Comparison of ENCODE assay signal across 10 mouse cellular contexts in the genomic region with DNA sequence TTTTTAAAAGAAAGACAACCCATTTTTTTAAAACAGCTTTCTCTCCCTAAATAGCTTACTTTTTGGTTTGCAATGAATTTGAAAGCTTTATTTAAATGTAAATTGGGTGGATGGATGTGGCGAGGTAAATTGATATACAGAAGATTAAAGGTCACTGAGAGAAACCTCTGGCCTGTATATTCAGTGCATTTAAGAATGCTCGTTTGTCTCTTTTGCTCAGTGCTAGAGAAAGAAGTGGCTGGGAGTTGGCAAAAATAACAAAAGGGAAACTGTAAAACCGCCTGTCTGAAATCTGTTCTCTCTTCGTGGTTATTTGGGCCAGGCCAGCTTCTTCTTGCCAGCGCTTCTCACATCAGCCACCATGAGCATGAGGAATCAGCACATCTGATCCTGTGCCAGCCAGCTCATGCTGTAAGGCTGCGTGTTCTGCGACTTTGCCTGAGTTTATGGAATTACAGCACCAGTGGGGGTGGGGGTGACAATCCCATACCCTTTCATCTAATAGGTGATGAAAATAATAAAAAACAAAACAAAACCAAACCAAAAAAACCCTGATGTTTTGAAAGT.
DNase-seq lines count a peak whose midpoint lies in the region; ATAC-seq lines count a peak whose summit lies in the region.
"Had no signal": no experiment of that assay in that cellular context is flagged by ENCODE, and none has a peak within 500 bp of the region (broad histone marks: within the 10 kb centered on the region; RNA-seq: fewer than 3 reads in every experiment).

No protein-coding gene starts in this region.

- no peaks in the 10 kb centered on the region for H3K36me3 ChIP-seq in kidney, embryonic 14.5 days (ENCODE audit: control insufficient read depth, insufficient read depth, low read length)
- no peaks in the 10 kb centered on the region for H3K36me3 ChIP-seq in neural tube, embryonic 12.5 days
- H3K36me3 ChIP-seq: heart, embryonic 13.5 days had no signal

- no peaks in the 10 kb centered on the region for H3K9me3 ChIP-seq in kidney, embryonic 14.5 days (ENCODE audit: control insufficient read depth, low read length)
- no peaks in the 10 kb centered on the region for H3K9me3 ChIP-seq in neural tube, embryonic 12.5 days
- H3K9me3 ChIP-seq: heart, embryonic 13.5 days had no signal

- H3K9ac ChIP-seq in kidney, embryonic 14.5 days (ENCODE audit: low read depth, low read length), result no peak overlapping the region
- H3K9ac ChIP-seq in neural tube, embryonic 12.5 days, result no peak overlapping the region
- H3K9ac ChIP-seq: heart, embryonic 13.5 days had no signal

- H3K4me1 ChIP-seq in kidney, embryonic 14.5 days (ENCODE audit: control insufficient read depth, insufficient read depth, low read length), result no peaks in the 10 kb centered on the region
- no peaks in the 10 kb centered on the region for H3K4me1 ChIP-seq in neural tube, embryonic 12.5 days
- H3K4me1 ChIP-seq: heart, embryonic 13.5 days had no signal

- peak; percentile 17 to 22 for DNase-seq in kidney, postnatal 36 days
- peak; percentile 20 for DNase-seq in cerebellum, adult 9-10 months
- peak; percentile 53 for DNase-seq in gastrocnemius, postnatal 10 days
- DNase-seq in left cerebral cortex, adult 18-20 months (ENCODE audit: low spot score in 2 of 2), result peak; percentile 48 to 67
- DNase-seq in spleen, adult 12 weeks (ENCODE audit: low spot score), result no peak

- ATAC-seq in kidney, embryonic 14.5 days (ENCODE audit: low FRiP score, low TSS enrichment), result no peak
- peak; percentile 79; the same call in 1 of the 2 replicates for ATAC-seq in neural tube, embryonic 12.5 days (ENCODE audit: low FRiP score, low read depth)
- ATAC-seq in activated CD4-positive, CD25-positive, alpha-beta regulatory T cell, adult 4 months, result no peak

- H3K4me2 ChIP-seq in kidney, embryonic 14.5 days (replicated peaks; ENCODE audit: low read depth, low read length), result no peak overlapping the region
- peak overlapping the region; percentile 9; the same call in 1 of the 2 replicates for H3K4me2 ChIP-seq in neural tube, embryonic 12.5 days (replicated peaks)
- H3K4me2 ChIP-seq: heart, embryonic 13.5 days had no signal

- H3K27ac ChIP-seq in kidney, embryonic 14.5 days (ENCODE audit: low read depth, low read length), result no peak overlapping the region
- no peak overlapping the region for H3K27ac ChIP-seq in neural tube, embryonic 12.5 days
- H3K27ac ChIP-seq: heart, embryonic 13.5 days; macrophage had no signal

- H3K4me3 ChIP-seq in kidney, embryonic 14.5 days (ENCODE audit: low read length), result no peak overlapping the region
- H3K4me3 ChIP-seq in neural tube, embryonic 12.5 days, result no peak overlapping the region
- H3K4me3 ChIP-seq: heart, embryonic 13.5 days had no signal

- no peaks in the 10 kb centered on the region for H3K27me3 ChIP-seq in kidney, embryonic 14.5 days (ENCODE audit: control insufficient read depth, insufficient read depth, low read length)
- H3K27me3 ChIP-seq in neural tube, embryonic 12.5 days (replicated peaks), result no peaks in the 10 kb centered on the region
- H3K27me3 ChIP-seq: heart, embryonic 13.5 days had no signal

- WGBS in kidney, embryonic 14.5 days, result 27% methylated on average over 7 of the region's 7 CpGs
- WGBS in neural tube, embryonic 12.5 days, result 18% methylated on average over 7 of the region's 7 CpGs
